Mouse (Mus musculus) lung, postnatal 25 days (tissue): ENCODE data around the gene Scrt2.
"Not testable (repeated sequence)": the region's sequence is repeated elsewhere in the genome, so short reads cannot be mapped to it uniquely, and the experiment has no call there.

Experiments used
- DNase-seq: peaks from one replicate; pipeline ENCODE4 v3.0.0; 2022; ENCODE audit warnings: low spot score

Scrt2 gene

DNA sequence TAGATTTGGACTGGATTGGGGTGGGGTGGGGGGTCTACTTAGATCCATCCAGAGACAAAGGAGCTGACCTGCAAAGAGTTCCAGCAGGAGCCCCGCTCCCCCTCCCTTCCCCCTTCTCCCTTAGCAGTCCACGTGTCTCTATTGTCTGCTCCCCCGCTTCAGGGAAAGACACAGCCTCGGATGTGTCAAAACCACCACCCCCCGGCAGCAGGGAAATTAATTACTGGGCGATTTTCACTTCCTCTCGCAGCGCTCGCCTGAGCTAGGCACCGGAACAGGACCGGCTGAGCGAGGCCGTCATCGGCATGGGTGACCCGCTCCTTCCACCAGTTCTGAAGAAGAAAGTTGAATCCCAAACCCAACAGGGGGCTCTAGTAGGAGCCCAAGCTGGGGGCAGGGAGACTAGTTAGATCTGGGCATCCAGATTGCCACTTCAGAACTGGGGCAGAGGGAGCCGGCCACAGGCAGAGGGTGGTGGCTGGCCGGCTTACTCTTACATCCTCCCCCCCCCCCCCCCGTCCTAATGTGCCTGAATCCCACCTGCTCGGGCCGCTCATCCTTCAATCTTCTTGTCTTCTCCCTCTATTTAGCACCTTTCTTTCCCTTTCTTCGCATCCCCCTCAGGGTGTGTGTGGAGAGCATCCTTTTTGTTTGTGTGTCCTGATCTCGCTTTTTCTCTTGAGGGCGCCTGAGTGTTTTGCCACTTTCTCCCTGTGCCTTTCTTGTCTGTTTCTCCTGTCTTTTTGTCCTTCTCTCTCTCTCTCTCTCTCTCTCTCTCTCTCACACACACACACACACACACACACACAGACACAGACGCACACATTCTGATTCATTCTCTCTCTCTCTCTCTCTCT lies at the start of gene Scrt2:
Scrt2 (plus strand) TSS at position 845 of the 857 bp plus-strand sequence.
- no peak for DNase-seq

DNA sequence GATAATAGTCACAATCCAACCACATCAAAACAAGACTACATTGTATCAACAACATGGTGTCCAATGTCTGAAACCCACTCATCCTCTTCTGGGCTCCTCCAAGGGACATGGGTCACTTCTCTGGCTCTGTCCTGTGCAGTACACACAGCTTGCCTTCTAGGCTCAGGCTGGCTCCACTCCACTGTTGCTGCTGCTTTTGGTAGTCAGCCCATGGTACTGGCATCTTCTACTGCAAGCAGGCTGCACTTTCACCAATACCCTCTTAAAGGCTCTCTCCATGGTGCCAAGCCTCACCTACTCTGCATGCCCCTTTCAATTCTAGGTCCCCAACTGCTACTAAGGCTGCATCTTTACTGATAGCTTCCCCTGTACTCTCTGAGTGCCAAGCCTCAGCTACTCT lies 41.2 kb upstream of the Scrt2 start:
- no peak for DNase-seq

DNA sequence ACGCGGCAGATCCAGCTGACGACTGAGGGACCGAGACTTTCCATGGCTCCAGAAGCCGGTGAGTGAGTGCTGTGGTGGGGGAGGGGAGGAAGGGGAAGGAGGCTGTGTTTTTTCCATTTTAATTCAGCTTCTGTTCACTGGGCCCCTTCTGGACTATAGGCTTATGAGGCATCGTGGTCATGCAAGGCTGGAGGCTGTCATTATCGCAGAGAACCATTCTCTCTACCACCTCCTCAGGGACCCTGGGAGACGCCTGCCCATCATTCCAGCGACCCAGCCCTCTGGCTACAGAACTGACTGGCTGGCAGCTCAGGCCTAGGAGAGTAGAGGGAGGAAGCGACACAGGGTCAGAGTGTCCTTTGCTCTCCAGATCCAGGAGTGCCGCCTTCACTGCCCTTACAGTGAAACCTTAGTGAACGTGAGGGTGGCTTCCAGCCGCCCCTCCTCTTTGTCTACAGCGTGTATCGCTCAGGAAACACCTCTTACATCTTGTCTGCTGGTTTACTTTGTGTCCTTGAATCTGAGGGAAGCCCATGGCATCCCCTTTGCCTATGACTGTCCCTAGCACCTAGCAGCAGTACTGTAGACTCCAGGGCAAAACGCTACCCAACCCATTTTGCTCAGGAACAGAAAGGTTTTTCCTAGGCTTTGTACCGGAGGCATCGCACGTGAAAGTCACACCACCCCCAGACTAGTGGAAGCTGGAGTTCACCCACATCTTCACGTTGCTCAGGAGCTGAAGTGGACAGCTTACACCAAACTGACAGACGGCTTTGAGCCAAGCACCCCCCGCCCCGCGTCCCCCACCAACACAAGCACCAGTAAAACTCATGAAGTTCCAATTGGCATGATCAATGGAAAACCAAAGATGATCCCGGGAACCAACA lies 34.0 kb upstream of the Scrt2 start:
- DNase-seq = no peak

DNA sequence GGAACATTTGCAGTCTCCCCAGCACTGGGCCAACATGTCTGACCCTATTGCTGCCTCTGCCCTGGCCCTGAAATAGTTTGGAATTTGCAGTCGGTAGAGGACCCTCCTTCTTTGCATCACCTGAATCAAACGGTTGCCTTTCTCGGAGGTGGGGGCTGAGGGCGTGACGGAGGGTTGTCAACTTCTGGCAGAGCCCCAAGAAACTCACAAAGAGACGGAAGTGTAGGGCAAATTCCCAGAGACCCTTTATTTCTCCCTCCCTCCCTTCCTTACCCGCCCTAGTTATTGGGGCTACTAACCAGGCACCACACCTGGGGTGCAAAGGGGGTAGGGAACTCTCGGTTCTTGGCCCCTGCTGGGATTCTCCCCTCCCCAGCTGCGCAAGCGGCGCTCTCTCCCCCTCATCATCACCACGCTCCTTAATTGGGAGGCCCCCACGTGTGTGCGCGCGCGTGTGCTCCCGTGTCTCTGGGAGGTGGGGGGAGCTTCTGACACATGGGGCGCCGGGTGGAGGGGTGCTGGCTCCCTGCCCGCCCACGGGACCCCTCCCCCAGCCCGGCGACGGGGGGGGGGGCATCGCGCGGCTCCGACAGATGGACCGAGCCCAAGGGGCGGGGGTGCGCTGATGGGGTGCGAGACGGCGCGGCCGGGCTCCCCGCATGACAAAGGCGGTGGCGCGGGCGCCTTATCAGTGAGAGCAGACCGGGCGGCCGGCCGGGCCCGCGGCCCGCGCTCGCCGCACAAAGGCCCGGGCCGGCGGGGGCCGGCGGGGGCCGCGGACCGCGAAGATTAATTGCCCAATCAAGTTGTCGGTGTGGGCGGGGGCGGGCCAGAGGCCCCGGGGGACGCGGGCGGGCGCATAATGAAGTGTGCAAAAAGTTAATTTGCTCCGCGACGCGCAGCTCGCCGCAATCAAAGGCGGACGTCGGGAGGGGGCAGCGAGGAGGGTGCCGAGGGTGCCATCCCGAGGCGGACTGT lies 33.0 kb upstream of the Scrt2 start:
- DNase-seq = no peak

DNA sequence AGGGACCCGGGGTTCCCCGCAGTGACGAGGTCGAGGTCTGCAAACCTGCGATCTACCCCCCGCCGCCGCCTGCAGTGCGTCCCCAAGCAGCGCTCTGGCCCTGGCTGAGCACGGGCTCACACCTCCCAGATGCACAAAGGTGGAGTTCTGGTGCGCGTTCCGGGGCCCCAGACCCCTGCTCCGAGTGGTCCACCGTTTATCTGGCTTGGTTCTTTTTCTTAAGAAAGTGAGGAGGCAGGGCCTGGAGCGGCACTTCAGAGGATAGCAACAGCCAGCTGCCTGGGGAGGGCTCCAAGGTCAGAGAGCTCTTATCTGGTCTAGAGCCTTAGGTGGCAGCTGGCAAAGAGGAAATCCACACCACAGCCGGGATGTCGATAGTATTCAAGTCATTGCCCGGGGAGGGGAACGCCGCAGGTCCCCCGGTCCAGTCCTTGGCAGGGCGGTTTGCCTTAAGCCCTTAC lies 32.3 kb upstream of the Scrt2 start:
- DNase-seq = no peak

DNA sequence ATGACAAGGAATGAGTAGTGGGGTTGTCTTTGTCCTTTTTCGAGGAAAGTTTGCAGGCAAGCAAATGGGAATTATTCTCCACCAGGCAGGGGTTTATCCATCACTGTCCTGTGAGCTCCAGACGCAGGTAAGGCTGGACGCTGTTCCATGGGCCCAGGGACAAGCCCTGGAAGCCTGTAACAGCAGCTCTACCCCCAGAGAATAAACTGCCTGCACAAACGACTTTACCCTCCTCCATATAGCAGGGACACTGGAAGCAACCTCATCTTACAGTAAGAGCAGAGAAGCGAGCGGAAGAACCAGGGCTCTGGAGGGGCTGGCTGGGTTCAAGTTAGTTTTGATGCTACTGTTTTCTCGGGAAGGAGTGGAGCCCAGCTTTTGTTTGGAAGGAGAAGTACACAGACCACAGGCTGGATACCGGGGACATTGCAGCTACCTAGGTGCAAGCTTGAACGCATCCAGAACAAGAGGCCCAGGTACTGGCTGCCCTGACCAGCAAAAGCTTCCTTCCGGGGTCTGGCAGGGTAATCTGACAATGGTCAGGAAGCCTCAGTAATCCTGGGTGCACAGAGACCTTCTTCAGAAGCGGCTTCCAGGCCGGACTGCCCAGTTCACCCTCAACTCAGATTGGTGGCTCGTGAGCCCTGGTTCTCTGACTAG lies 31.6 kb upstream of the Scrt2 start:
- DNase-seq = no peak

DNA sequence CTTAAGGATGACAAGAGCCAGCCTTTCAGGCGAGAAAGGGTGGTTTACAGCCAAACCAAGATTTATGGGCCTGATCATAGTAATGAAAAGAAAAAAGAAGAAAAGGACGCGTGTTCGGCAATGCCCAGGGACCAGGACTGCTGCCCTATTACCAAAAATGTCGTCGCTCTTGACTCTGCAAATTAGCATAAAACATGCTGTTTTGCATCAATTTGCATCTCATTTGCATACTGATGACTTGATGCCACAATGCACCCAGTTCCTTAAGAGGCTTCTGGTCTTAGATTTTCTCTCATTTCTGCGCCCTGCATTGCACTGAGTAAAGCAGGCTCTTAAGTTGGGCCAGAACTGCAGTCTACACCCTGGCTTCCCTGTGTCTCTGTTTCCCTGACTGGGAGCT lies 31.0 kb upstream of the Scrt2 start:
- DNase-seq = no peak

DNA sequence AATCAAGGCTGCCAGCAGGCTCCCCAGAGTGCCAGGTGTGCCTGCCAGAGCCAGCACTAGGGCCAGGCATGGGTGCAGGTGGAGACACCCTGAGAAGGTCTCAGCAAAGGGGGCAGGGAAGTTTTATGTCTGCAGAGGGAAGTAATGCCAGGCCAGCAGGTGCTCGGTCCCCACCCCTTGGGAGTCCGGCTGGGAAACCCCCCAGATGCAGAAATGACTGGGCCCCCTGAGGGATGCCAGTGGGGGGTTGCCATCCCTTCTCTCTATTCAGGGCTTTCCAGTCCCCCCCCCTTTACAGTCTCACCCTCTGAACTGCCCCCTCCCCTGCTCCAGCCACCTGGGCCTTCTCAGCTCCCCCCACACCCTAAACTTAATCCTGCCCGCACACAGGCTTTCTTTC lies 29.3 kb upstream of the Scrt2 start:
- no peak for DNase-seq

DNA sequence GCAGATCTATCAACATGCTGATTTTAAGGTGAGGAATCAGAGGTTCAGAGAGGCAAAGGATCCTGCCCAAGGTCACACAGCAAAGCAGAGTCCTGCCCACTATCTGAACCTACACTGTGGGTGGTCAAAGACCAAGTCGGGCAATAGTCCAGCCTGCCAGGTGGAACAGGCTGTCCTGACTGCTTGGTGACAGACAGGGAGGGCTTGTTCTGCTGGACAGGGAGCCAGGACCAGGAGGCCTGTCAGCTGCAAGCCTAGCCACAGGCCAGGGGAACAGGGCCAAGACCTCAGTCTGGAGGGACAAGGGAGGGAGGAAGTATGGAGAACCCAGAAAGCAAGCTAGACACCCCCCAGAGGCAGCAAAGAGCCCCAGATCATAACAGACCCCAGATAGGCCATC lies 25.9 kb upstream of the Scrt2 start:
- DNase-seq = no peak

DNA sequence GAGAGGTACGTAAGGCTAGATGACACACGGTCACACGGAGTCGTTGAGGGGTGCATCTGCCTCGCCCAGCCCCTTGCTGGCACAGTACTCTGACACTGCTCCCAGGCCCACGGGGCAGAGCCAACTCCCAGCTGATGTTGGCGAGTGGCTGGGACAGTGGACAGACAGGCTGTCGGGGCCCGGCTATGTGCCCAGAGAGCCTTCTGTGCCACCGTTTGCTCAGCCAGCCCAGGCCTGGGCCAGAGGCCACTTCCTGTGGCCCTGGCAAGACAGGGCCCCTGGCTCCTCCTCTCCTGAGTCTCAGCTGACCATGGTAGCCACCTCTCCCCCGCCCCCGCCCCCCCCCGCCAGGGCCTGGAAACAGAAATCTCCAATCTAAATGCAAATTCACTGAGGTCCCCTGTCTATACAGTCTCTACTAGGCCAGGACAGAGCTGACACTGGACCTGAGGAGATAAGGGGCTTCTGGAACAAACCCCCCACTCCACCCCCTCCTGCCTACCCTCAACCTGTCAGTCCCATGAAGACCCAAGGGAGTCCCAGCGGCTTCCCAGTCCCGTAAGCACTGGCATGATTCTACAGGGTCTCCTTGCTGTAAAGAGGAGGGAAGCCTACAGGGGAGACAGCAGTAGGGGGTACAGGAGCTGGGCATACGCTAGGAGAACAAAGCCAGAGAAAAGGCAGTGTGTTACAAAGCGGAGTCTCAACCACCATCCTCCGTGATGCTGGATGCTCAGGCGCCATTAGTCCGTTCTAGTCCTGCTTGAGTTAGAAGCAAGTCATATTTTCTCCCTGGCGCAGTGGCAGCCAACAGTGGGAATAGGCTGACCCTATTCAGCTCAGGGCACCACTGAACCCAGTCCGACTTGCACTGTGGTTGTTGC lies 24.7 kb upstream of the Scrt2 start:
- DNase-seq = no peak

DNA sequence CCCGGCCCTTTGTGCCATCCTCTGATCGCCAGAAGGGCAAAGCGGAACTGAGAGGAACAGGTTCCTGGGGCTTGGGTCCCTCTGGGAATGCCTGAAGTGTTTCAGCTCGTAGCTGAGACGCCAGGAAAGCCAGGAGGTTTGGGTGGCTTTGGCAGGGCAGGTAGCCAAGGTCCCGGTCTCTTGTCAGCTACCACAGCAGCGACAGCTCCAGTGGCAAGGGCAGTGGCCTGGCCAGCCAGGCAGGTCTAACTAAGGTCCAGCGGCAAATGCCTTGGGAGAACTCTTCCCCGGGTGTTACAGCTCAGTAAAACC lies 24.1 kb upstream of the Scrt2 start:
- no peak for DNase-seq

DNA sequence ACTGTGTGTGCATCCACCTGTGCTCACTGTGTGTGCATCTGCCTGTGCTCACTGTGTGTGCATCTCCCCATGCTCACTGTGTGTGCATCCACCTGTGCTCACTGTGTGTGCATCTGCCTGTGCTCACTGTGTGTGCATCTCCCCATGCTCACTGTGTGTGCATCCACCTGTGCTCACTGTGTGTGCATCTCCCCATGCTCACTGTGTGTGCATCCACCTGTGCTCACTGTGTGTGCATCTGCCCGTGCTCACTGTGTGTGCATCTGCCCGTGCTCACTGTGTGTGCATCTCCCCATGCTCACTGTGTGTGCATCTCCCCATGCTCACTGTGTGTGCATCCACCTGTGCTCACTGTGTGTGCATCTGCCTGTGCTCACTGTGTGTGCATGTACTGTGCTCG lies 18.5 kb upstream of the Scrt2 start:
- not testable (repeated sequence) for DNase-seq

DNA sequence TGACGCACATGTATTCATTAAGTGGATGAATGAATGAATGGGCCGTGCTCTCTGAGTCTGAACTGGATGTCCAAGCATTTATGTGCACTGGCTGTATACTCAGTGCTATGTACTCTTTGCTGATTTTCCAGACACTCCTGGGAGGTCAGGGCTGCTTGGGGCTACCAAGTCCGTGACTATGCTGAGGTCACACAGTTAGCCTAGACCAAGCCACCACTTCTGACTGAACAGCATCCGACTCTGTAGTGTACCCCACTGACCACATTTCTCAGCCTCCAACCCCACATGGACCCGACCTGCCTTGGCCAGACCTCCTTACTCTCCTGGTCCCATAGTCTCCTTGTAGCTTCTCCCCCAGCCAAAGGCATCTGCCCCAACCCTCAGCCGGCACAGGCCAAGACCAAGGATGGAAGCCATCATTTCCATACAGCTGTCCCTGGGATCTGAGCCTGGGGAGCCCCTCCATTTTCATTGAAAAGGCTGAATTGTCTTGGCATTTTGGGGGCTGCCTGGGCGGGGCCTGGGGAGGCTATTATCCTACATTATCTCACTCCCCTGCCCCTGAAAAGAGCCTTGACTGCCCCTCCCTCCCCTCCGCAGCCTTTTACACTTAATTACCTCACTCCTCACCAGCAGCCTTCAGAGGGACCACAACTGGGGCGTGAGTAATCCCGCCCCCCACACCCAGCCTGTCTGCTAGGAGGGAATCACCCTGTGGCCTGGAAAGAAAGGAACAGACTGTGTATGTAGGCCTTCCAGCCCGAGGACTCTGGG lies 12.5 kb upstream of the Scrt2 start:
- DNase-seq = no peak

DNA sequence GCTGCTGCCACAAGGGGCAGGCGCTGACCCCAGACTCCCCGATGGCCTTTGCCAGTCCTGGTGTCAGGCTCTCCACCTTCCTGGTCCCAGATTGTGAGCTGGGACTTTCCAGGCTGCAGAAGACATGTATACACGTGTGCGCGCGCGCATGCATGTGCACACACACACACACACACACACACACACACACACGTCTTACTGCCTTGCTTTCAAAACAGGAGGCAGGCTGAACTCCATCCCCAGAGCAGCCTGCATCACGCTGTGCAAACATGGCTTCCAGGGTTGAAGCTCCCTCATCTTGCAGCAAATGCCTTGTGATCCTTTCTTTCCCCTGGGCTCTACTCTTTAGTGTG lies 11.9 kb upstream of the Scrt2 start:
- no peak for DNase-seq

DNA sequence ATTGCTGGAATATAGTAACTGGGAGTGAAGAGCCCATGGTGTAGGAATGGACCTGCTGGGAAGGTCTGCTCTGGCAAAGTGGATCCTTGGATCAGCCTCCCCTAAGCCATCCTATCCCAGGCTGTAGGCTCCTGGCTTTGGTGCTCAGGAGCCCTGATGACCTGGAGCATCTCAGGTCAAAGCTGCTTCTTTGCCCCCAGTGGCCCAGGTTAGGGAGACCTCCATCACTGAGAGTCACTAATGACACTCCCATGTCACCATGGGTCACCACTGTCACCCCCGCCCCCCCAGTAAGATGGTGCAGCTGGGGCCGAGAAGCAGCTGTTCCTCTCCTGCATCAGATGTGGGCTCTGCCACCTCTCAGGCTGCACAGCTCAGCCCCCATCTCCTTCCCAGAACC lies 11.4 kb upstream of the Scrt2 start:
- no peak for DNase-seq

DNA sequence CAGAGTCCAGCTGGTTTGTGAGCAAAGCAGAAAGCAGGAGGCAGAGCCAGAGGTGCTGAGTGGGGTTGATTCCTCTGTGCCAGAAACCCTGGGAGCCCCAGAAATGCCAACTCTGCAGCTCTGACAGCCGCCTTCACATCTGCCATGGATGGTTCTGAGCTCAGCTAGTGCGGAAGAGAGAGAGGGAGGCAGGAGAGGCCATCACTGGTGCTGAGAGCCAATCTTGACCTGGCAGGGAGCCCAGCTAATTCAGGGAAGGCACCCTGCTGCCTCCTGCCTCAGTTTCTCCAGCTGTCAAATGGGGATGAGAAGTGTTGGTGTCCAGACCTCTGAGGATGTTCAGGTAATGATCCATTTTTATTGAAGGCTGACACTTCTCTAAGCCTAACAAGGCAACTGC lies 6.8 kb upstream of the Scrt2 start:
- DNase-seq = no peak

DNA sequence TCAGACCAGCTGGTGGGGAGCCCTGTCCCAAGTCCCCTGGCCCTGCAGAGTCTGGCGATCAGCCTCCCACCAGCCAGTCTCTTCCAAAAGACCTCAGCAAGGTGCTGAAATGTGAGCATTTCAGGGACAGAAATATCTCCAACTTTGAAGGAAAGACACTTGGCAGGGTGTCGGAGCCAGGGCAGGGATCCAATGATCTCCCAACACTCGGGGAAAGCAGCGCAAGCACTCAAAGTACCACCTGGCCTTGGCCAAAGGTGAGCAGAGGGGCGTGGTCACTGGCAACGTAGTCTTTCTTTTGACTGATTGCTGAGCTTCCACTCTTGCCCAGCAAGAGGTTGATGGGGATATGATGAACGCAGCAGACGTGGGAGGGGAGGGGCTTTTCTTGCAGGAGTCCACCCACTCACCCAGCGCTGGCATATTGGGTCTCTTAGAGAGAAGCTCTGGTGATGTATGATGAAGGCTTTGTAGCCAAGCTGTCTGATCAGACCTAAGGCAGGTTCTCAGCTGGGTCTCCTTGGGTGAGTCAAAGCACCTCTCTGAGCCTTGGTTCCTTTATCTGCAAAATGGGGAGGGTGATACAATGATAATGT lies 5.9 kb upstream of the Scrt2 start:
- DNase-seq = no peak

DNA sequence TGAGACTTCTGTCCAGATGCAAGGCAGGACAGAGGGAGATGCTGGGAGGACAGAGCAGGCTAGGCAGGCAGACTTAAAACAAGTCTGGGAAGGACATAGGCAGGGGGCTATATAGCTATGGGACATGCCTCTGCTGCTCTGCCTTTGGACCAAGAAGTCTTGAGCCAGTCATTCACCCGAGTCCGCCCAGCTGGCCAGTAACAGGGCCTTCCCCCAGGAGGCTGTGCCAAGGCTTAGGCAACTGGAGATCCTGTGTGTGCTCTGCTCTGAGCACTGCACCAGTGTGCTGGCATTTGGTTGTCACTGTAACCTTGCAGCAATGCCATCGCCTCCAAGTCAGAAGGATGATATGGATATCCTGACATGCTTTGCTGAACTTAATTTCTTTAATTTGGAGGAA lies 4.0 kb upstream of the Scrt2 start:
- no peak for DNase-seq

DNA sequence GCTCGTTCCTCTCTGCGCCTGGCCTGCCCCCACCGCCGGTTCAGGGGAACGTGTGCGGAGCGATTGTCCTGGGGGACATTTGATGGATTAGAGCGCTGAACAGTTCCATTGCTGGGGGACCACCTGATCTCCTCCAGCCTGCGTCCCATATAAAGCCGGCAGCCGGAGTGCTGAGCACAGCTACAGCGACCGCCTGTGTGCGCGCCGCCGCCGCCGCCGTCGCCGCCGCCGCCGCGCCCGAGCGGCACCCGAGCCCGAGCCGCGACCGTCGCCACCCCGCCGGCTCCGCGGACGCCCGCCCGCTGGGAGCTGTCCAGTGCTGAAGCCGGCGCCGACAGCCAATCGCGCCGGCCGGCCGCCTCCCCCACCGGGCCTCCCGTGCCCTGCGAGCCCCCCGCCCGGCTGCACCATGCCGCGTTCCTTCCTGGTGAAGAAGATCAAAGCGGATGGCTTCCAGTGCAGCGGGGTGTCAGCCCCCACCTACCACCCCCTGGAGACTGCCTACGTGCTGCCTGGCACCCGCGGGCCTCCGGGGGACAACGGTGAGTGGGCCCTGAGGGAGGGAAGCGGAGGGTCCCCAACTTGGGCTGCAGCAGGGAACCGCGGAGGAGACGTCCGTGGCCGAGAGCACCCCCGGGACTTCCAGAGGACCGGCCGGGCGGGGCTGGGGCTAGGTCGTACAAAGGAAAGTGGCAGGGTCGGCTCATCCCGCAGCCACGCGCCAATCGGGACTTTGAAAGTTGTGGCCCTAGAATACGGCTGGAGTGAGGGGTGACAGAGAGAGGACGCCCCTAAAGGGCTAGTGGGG lies 516 bp downstream of the Scrt2 start:
- DNase-seq = peak; percentile 61
